ENCODE assay signal across 21 mouse cellular contexts in genomic region chr14:61611766-61612165, GRCm38 (mm10). TPM values are rescaled to one million over a fixed set of nuclear protein-coding genes. Genes with fewer than 3 reads are reported as not detected.
DNase-seq lines count a peak whose midpoint lies in the region; ATAC-seq and TF ChIP-seq lines count a peak whose summit lies in the region.
"Had no signal": no experiment of that assay in that cellular context is flagged by ENCODE, and none has a peak within 500 bp of the region (broad histone marks: within the 10 kb centered on the region; RNA-seq: fewer than 3 reads in every experiment).

No protein-coding gene starts in this region.

- no peak for TF ChIP-seq CTCF in liver, adult 2 months (IDR thresholded peaks at IDR 0.05; ENCODE audit: low read depth, low read length)
- no peak for TF ChIP-seq CTCF in forebrain, postnatal 0 days (IDR thresholded peaks at IDR 0.05; ENCODE audit: low read depth)

- TF ChIP-seq POLR2A in liver, adult 2 months (IDR thresholded peaks at IDR 0.05; ENCODE audit: extremely low read depth, insufficient read depth, low read length) = no peak

- 0 out of 2 replicates have a peak, but pooled peaks cover 2% of the 10 kb centered on the region for H3K36me3 ChIP-seq in liver, adult 2 months (ENCODE audit: control insufficient read depth, insufficient read depth, low read length)
- H3K36me3 ChIP-seq in kidney, embryonic 16.5 days (ENCODE audit: insufficient read depth, low read length) = no peaks in the 10 kb centered on the region; the same call in 1 of the 2 replicates
- peaks cover 17% of the 10 kb centered on the region for H3K36me3 ChIP-seq in forebrain, postnatal 0 days (ENCODE audit: insufficient read depth)
- H3K36me3 ChIP-seq: heart, embryonic 15.5 days had no signal

- no peaks in the 10 kb centered on the region for H3K79me2 ChIP-seq in liver, adult 2 months (ENCODE audit: control insufficient read depth, insufficient read depth, low read length)

- H3K27ac ChIP-seq in liver, adult 2 months (replicated peaks; ENCODE audit: insufficient read depth, low read depth, low read length) = peak overlapping the region; percentile 57
- no peak overlapping the region for H3K27ac ChIP-seq in kidney, embryonic 16.5 days (ENCODE audit: low read length)
- no peak overlapping the region for H3K27ac ChIP-seq in forebrain, postnatal 0 days (ENCODE audit: low read depth, low read length)
- H3K27ac ChIP-seq: embryonic facial prominence, embryonic 13.5 days; forebrain, embryonic 13.5 days; heart, embryonic 15.5 days; hindbrain, embryonic 13.5 days had no signal

- no peak overlapping the region for H3K4me2 ChIP-seq in kidney, embryonic 16.5 days (replicated peaks; ENCODE audit: low read depth, low read length)
- no peak overlapping the region for H3K4me2 ChIP-seq in forebrain, postnatal 0 days (ENCODE audit: low read depth)
- H3K4me2 ChIP-seq: embryonic facial prominence, embryonic 13.5 days; forebrain, embryonic 13.5 days; heart, embryonic 11.5 days; heart, embryonic 15.5 days; hindbrain, embryonic 13.5 days had no signal

- H3K4me1 ChIP-seq in liver, adult 2 months (ENCODE audit: control insufficient read depth, insufficient read depth, low read length) = peaks cover 8% of the 10 kb centered on the region
- no peaks in the 10 kb centered on the region for H3K4me1 ChIP-seq in kidney, embryonic 16.5 days (ENCODE audit: insufficient read depth, low read length)
- H3K4me1 ChIP-seq in forebrain, postnatal 0 days (ENCODE audit: insufficient read depth) = no peaks in the 10 kb centered on the region
- H3K4me1 ChIP-seq: embryonic facial prominence, embryonic 13.5 days; forebrain, embryonic 13.5 days; heart, embryonic 15.5 days had no signal

- H3K4me3 ChIP-seq in liver, adult 2 months (ENCODE audit: insufficient read depth, low read depth, low read length) = no peak overlapping the region
- H3K4me3 ChIP-seq in kidney, embryonic 16.5 days (ENCODE audit: low read length) = no peak overlapping the region
- H3K4me3 ChIP-seq in forebrain, postnatal 0 days (ENCODE audit: low read depth, low read length) = no peak overlapping the region
- H3K4me3 ChIP-seq: embryonic facial prominence, embryonic 13.5 days; forebrain, embryonic 13.5 days; heart, embryonic 15.5 days; hindbrain, embryonic 13.5 days had no signal

- H3K27me3 ChIP-seq in liver, adult 2 months (ENCODE audit: control insufficient read depth, insufficient read depth, low read length) = no peaks in the 10 kb centered on the region
- H3K27me3 ChIP-seq in kidney, embryonic 16.5 days (ENCODE audit: insufficient read depth, low read length) = no peaks in the 10 kb centered on the region
- no peaks in the 10 kb centered on the region for H3K27me3 ChIP-seq in forebrain, postnatal 0 days (ENCODE audit: insufficient read depth, low read length)
- H3K27me3 ChIP-seq: CH12.LX; embryonic facial prominence, embryonic 13.5 days; forebrain, embryonic 13.5 days; heart, embryonic 15.5 days; hindbrain, embryonic 13.5 days had no signal

- WGBS in liver, adult 2 months = 35% methylated on average over 5 of the region's 5 CpGs
- WGBS in kidney, embryonic 16.5 days = 90% methylated on average over 5 of the region's 5 CpGs
- WGBS in forebrain, postnatal 0 days = 94% methylated on average over 5 of the region's 5 CpGs

- no peak overlapping the region for H3K9ac ChIP-seq in liver, adult 2 months (ENCODE audit: low read depth, low read length)
- H3K9ac ChIP-seq in kidney, embryonic 16.5 days (replicated peaks; ENCODE audit: low read length) = no peak overlapping the region
- H3K9ac ChIP-seq in forebrain, postnatal 0 days = no peak overlapping the region
- H3K9ac ChIP-seq: embryonic facial prominence, embryonic 13.5 days; forebrain, embryonic 13.5 days; heart, embryonic 15.5 days; hindbrain, embryonic 13.5 days had no signal

- ATAC-seq in kidney, embryonic 16.5 days (ENCODE audit: low FRiP score, low TSS enrichment) = peak; percentile 84
- ATAC-seq in forebrain, postnatal 0 days = no peak
- ATAC-seq: forebrain, embryonic 13.5 days had no signal

- no peaks in the 10 kb centered on the region for H3K9me3 ChIP-seq in kidney, embryonic 16.5 days (ENCODE audit: low read length)
- no peaks in the 10 kb centered on the region for H3K9me3 ChIP-seq in forebrain, postnatal 0 days (ENCODE audit: low read length)
- H3K9me3 ChIP-seq: embryonic facial prominence, embryonic 13.5 days; forebrain, embryonic 13.5 days; heart, embryonic 15.5 days; hindbrain, embryonic 13.5 days had no signal

- peak; percentile 91 for DNase-seq in liver, adult 2 months (ENCODE audit: extremely low read depth, low read depth, low spot score)
- no peak for DNase-seq in liver
- DNase-seq in kidney, postnatal 25 days = peak; percentile 62 to 77
- DNase-seq in thymus, postnatal 25 days = no peak
- no peak for DNase-seq in forebrain, postnatal 0 days
- DNase-seq in gastrocnemius, adult 18-20 months (ENCODE audit: low spot score) = no peak
- DNase-seq in left cerebral cortex, adult 18-20 months (ENCODE audit: low spot score in 2 of 2) = no peak
- DNase-seq: adrenal gland, adult 2 months; adrenal gland, postnatal 25 days; cerebellum, adult 18-20 months; cerebellum, adult 9-11 months; cerebellum, postnatal 36 days; gastrocnemius, postnatal 36 days; heart, postnatal 14 days had no signal

RNA-seq across cellular contexts. Expression of gene Kcnrg, which starts 4.5 kb away (rescaled TPM):
- total RNA-seq in liver, adult 2 months (2014; rRNA removed) = 0.07 TPM in 1 of 2 replicates, not detected in the other
- not detected in 2 replicates for polyA plus RNA-seq in liver, adult 2 months (2012; rRNA removed)
- 0.37 and 0.51 TPM in 2 replicates for polyA plus RNA-seq in kidney, embryonic 16.5 days (2015; fragmentation: Nextera tagmentation; extraction: Ambion mirVana)
- 4.1 and 4.4 TPM in 2 replicates for total RNA-seq in forebrain, postnatal 0 days (2014; rRNA removed)
- polyA plus RNA-seq in forebrain, postnatal 0 days (2015; fragmentation: Nextera tagmentation; extraction: Ambion mirVana) = 1.6 and 2.6 TPM in 2 replicates
- under 1 TPM in 1 of 2 experiments, not detected in 1; 0.11 TPM for total RNA-seq in gastrocnemius, adult 18-20 months (2021)
- under 1 TPM; 0.74 to 0.77 TPM for total RNA-seq in left cerebral cortex, adult 18-20 months (2021)

RNA-seq across cellular contexts. Expression of gene Trim13, which starts 13.7 kb away (rescaled TPM):
- 1.0 and 1.2 TPM in 2 replicates for total RNA-seq in liver, adult 2 months (2014; rRNA removed)
- polyA plus RNA-seq in liver, adult 2 months (2012; rRNA removed) = 0.20 and 0.64 TPM in 2 replicates
- 16.1 and 16.4 TPM in 2 replicates for polyA plus RNA-seq in kidney, embryonic 16.5 days (2015; fragmentation: Nextera tagmentation; extraction: Ambion mirVana)
- total RNA-seq in forebrain, postnatal 0 days (2014; rRNA removed) = 29.0 and 32.4 TPM in 2 replicates
- 44.0 and 46.0 TPM in 2 replicates for polyA plus RNA-seq in forebrain, postnatal 0 days (2015; fragmentation: Nextera tagmentation; extraction: Ambion mirVana)
- 1 to 10 TPM; 7.5 to 8.6 TPM for total RNA-seq in gastrocnemius, adult 18-20 months (2021)
- total RNA-seq in left cerebral cortex, adult 18-20 months (2021) = 10 to 100 TPM in 1 of 2 experiments, 1 to 10 TPM in 1; 9.4 to 11.5 TPM

RNA-seq across cellular contexts. Expression of gene Spryd7, which starts 55.1 kb away (rescaled TPM):
- total RNA-seq in liver, adult 2 months (2014; rRNA removed) = 19.5 and 20.7 TPM in 2 replicates
- 15.1 and 17.5 TPM in 2 replicates for polyA plus RNA-seq in liver, adult 2 months (2012; rRNA removed)
- polyA plus RNA-seq in kidney, embryonic 16.5 days (2015; fragmentation: Nextera tagmentation; extraction: Ambion mirVana) = 21.4 and 24.3 TPM in 2 replicates
- total RNA-seq in forebrain, postnatal 0 days (2014; rRNA removed) = 40.0 and 50.7 TPM in 2 replicates
- polyA plus RNA-seq in forebrain, postnatal 0 days (2015; fragmentation: Nextera tagmentation; extraction: Ambion mirVana) = 60.6 and 67.4 TPM in 2 replicates
- total RNA-seq in gastrocnemius, adult 18-20 months (2021) = 10 to 100 TPM; 48.6 TPM
- total RNA-seq in left cerebral cortex, adult 18-20 months (2021) = 10 to 100 TPM; 46.8 to 51.6 TPM

Comparison
In these comparisons a context has a peak if more than half of its experiments do, and no peak if none do; other contexts are left out.
1. DNase-seq: peak in liver, adult 2 months (single experiment) and kidney, postnatal 25 days (2 of 2); none in liver (single experiment), thymus, postnatal 25 days (single experiment), forebrain, postnatal 0 days (single experiment), gastrocnemius, adult 18-20 months (single experiment) and left cerebral cortex, adult 18-20 months (0 of 2).